Mouse (Mus musculus) heart, postnatal 0 days (tissue): ENCODE measurements around the gene Rad17.

Experiments used
- CTCF ChIP-seq: IDR thresholded peaks from 2 replicates; pipeline ENCODE4 v1.5.1; 2016; ENCODE audit warnings: antibody characterized with exemption, control low read depth, low read depth
- EP300 ChIP-seq: IDR thresholded peaks from 2 replicates; pipeline ENCODE4 v1.6.1; 2016; ENCODE audit warnings: antibody characterized with exemption, low read depth

- TF ChIP-seq EP300 (no peak), CTCF (no peak)
Measured at GRCm38 (mm10) chr13:100612251-100612650, 38.6 kb downstream of the Rad17 start.
